Mouse (Mus musculus) hindbrain, embryonic 14.5 days (tissue): Measurements from ENCODE around the gene Atp1a1. TPM values are rescaled to one million over a fixed set of nuclear protein-coding genes. Genes with fewer than 3 reads are reported as not detected.

Source experiments
- ATAC-seq: fragments of 200-750 bp; cut with Nextera tagmentation; 2 replicates; pipeline ENCODE4 v1.8.0; 2017; ENCODE audit warnings: moderate number of reproducible peaks, mild to moderate bottlenecking, moderate TSS enrichment, moderate library complexity; ENCODE audit not compliant: low FRiP score
- DNase-seq: peaks from one replicate; pipeline ENCODE4 v3.0.0-alpha.2; 2015; ENCODE audit warnings: low spot score
- H3K27ac ChIP-seq: fragments of 300-500 bp; sonication (generic); 2 replicates; pipeline ENCODE4 v1.5.1; 2014; ENCODE audit warnings: mild to moderate bottlenecking, moderate library complexity
- H3K27me3 ChIP-seq: fragments of 300-500 bp; sonication (generic); 2 replicates; pipeline ENCODE4 v1.6.1; 2014; ENCODE audit warnings: mild to moderate bottlenecking, low read length, mixed read lengths; ENCODE audit not compliant: control insufficient read depth, insufficient read depth
- H3K36me3 ChIP-seq: fragments of 300-500 bp; sonication (generic); replicated peaks from 2 replicates; pipeline ENCODE4 v1.6.1; 2014; ENCODE audit not compliant: control insufficient read depth, insufficient read depth
- H3K4me1 ChIP-seq: fragments of 300-500 bp; sonication (generic); replicated peaks from 2 replicates; pipeline ENCODE4 v1.6.1; 2014; ENCODE audit warnings: antibody characterized with exemption, low read length, mixed read lengths; ENCODE audit not compliant: control insufficient read depth, insufficient read depth
- H3K4me2 ChIP-seq: fragments of 300-500 bp; sonication (generic); replicated peaks from 2 replicates; pipeline ENCODE4 v1.6.1; 2014; ENCODE audit warnings: mild to moderate bottlenecking, moderate library complexity
- H3K4me3 ChIP-seq: fragments of 300-500 bp; sonication (generic); replicated peaks from 2 replicates; pipeline ENCODE4 v1.5.1; 2014; ENCODE audit warnings: mild to moderate bottlenecking, low read length
- H3K9ac ChIP-seq: fragments of 300-500 bp; sonication (generic); 2 replicates; pipeline ENCODE4 v1.6.1; 2014
- H3K9me3 ChIP-seq: fragments of 300-500 bp; sonication (generic); 2 replicates; pipeline ENCODE4 v1.6.1; 2016; ENCODE audit warnings: low read length; ENCODE audit not compliant: control insufficient read depth
- WGBS: fragments of 180-500 bp; shearing (Covaris S2); extraction: QIAGEN DNeasy Blood & Tissue Kit; methylation state at CpG from one replicate; pipeline ENCODE4 v1.1.7; 2014; 5-methylcytosine and 5-hydroxymethylcytosine counted together
- polyA plus RNA-seq: library from polyadenylated mRNA; unstranded; fragments of >200 nt; fragmentation: Nextera tagmentation; extraction: Ambion mirVana; gene quantifications from 2 replicates; pipeline ENCODE4 v1.2.1, GENCODE M21; 2014

The Atp1a1 gene
- 105 and 112 TPM in 2 replicates for polyA plus RNA-seq

GRCm38 (mm10) chr3:101604550-101605223 is at the start of gene Atp1a1:
TSS of gene Atp1a1 (minus strand) at chr3:101604684.
- Histone ChIP-seq H3K27ac (peak within 1 kb of the TSS; percentile 90), H3K4me3 (peak within 1 kb of the TSS; percentile 67), H3K4me2 (peak within 1 kb of the TSS; percentile 71), H3K9ac (peak within 1 kb of the TSS; percentile 85), H3K9me3 (no peaks in the 10 kb centered on the region), H3K4me1 (peaks cover 40% of the 10 kb centered on the region), H3K27me3 (no peaks in the 10 kb centered on the region), H3K36me3 (no peaks in the 10 kb centered on the region)
- ATAC-seq (peak; percentile 96), DNase-seq (peak; percentile 99)
- WGBS = under 1% methylated on average over 60 of the region's 64 CpGs

GRCm38 (mm10) chr3:101653446-101653845 is 49.0 kb upstream of the Atp1a1 start:
- no peaks in the 10 kb centered on the region for H3K27me3 ChIP-seq
- 30% methylated on average over 7 of the region's 7 CpGs for WGBS
- no peak overlapping the region for H3K4me2 ChIP-seq
- DNase-seq (no peak), ATAC-seq (0 out of 2 replicates have a peak, but pooled peaks have one; percentile 27)
- no peaks in the 10 kb centered on the region for H3K4me1 ChIP-seq
- H3K9ac ChIP-seq = no peak overlapping the region
- 0 out of 2 replicates have a peak overlapping the region, but pooled peaks have one; percentile 7 for H3K27ac ChIP-seq
- H3K36me3 ChIP-seq = no peaks in the 10 kb centered on the region
- no peaks in the 10 kb centered on the region for H3K9me3 ChIP-seq
- H3K4me3 ChIP-seq = no peak overlapping the region

GRCm38 (mm10) chr3:101652967-101653366 is 48.5 kb upstream of the Atp1a1 start:
- 60% methylated on average over 2 of the region's 2 CpGs for WGBS
- H3K9ac ChIP-seq = no peak overlapping the region
- H3K9me3 ChIP-seq = no peaks in the 10 kb centered on the region
- H3K27me3 ChIP-seq = no peaks in the 10 kb centered on the region
- H3K36me3 ChIP-seq = no peaks in the 10 kb centered on the region
- no peak for DNase-seq
- ATAC-seq = no peak
- H3K4me1 ChIP-seq = no peaks in the 10 kb centered on the region
- H3K4me2 ChIP-seq = no peak overlapping the region
- no peak overlapping the region for H3K4me3 ChIP-seq
- H3K27ac ChIP-seq = 0 out of 2 replicates have a peak overlapping the region, but pooled peaks have one; percentile 7

- H3K36me3 ChIP-seq = no peaks in the 10 kb centered on the region
- no peak overlapping the region for H3K4me3 ChIP-seq
- no peaks in the 10 kb centered on the region for H3K9me3 ChIP-seq
- no peak for DNase-seq
- no peak overlapping the region for H3K4me2 ChIP-seq
- no peaks in the 10 kb centered on the region for H3K4me1 ChIP-seq
- no peaks in the 10 kb centered on the region for H3K27me3 ChIP-seq
- H3K9ac ChIP-seq = no peak overlapping the region
- no peak for ATAC-seq
- no peak overlapping the region for H3K27ac ChIP-seq
- 91% methylated on average over 2 of the region's 2 CpGs for WGBS
Observed at GRCm38 (mm10) chr3:101650328-101650727, 45.8 kb upstream of the Atp1a1 start.

GRCm38 (mm10) chr3:101649271-101649670 is 44.8 kb upstream of the Atp1a1 start:
- WGBS = 85% methylated on average over 2 of the region's 2 CpGs
- H3K36me3 ChIP-seq = no peaks in the 10 kb centered on the region
- H3K4me2 ChIP-seq = no peak overlapping the region
- H3K9ac ChIP-seq = no peak overlapping the region
- no peaks in the 10 kb centered on the region for H3K27me3 ChIP-seq
- ATAC-seq = no peak
- no peaks in the 10 kb centered on the region for H3K9me3 ChIP-seq
- no peaks in the 10 kb centered on the region for H3K4me1 ChIP-seq
- no peak overlapping the region for H3K27ac ChIP-seq
- H3K4me3 ChIP-seq = no peak overlapping the region
- DNase-seq = no peak

- no peak overlapping the region for H3K27ac ChIP-seq
- 75% methylated on average over 13 of the region's 13 CpGs for WGBS
- H3K9me3 ChIP-seq = no peaks in the 10 kb centered on the region
- no peak overlapping the region for H3K9ac ChIP-seq
- no peak for ATAC-seq
- no peak for DNase-seq
- no peak overlapping the region for H3K4me3 ChIP-seq
- H3K36me3 ChIP-seq = no peaks in the 10 kb centered on the region
- H3K4me1 ChIP-seq = no peaks in the 10 kb centered on the region
- H3K4me2 ChIP-seq = no peak overlapping the region
- H3K27me3 ChIP-seq = no peaks in the 10 kb centered on the region
Observed at GRCm38 (mm10) chr3:101648096-101648793, 43.8 kb upstream of the Atp1a1 start.

GRCm38 (mm10) chr3:101646806-101647205 is 42.3 kb upstream of the Atp1a1 start:
- Histone ChIP-seq H3K4me3 (no peak overlapping the region), H3K36me3 (no peaks in the 10 kb centered on the region), H3K27me3 (no peaks in the 10 kb centered on the region), H3K27ac (no peak overlapping the region), H3K4me1 (no peaks in the 10 kb centered on the region), H3K9ac (no peak overlapping the region), H3K9me3 (no peaks in the 10 kb centered on the region), H3K4me2 (no peak overlapping the region)
- DNase-seq (no peak), ATAC-seq (no peak)
- WGBS = 60% methylated on average over 5 of the region's 5 CpGs

GRCm38 (mm10) chr3:101645569-101646106 is 41.2 kb upstream of the Atp1a1 start:
- ATAC-seq (no peak), DNase-seq (no peak)
- Histone ChIP-seq H3K27me3 (no peaks in the 10 kb centered on the region), H3K9me3 (no peaks in the 10 kb centered on the region), H3K4me3 (no peak overlapping the region), H3K27ac (no peak overlapping the region), H3K9ac (no peak overlapping the region), H3K4me1 (no peaks in the 10 kb centered on the region), H3K36me3 (no peaks in the 10 kb centered on the region), H3K4me2 (no peak overlapping the region)
- WGBS = 83% methylated on average over 1 of the region's 1 CpGs

- H3K4me2 ChIP-seq = no peak overlapping the region
- no peaks in the 10 kb centered on the region for H3K27me3 ChIP-seq
- no peaks in the 10 kb centered on the region for H3K36me3 ChIP-seq
- no peak overlapping the region for H3K9ac ChIP-seq
- WGBS = 79% methylated on average over 4 of the region's 4 CpGs
- H3K27ac ChIP-seq = no peak overlapping the region
- no peak overlapping the region for H3K4me3 ChIP-seq
- no peaks in the 10 kb centered on the region for H3K9me3 ChIP-seq
- no peaks in the 10 kb centered on the region for H3K4me1 ChIP-seq
- ATAC-seq (no peak), DNase-seq (no peak)
Observed at GRCm38 (mm10) chr3:101644062-101644802, 39.7 kb upstream of the Atp1a1 start.
